Mouse (Mus musculus): ENCODE results near the gene Gripap1. TPM values are rescaled to one million over a fixed set of nuclear protein-coding genes. Genes with fewer than 3 reads are reported as not detected.

Gripap1 gene
- polyA plus RNA-seq, 1 experiment from 2014 or later: 41.8 TPM

DNA sequence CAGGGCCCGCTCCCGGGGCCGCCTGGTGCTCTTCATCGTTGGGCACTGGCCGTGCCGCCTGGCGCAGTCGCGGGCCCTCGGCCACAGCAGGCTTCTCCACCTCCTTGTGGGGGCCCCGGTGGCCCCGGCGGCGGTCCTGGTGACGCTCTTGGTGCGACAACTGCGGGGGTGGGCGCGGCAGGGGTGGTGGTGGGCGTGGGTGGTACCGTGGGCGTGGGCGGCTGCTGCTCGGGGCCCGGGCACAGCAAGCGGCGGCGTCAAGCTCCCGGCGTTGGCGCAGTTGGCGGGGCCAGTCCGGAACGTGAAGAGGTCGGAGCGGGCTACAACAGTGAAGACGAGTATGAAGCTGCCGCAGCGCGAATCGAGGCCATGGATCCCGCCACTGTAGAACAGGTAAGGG is 52.8 kb downstream of the Gripap1 start:
- no peaks in the 10 kb centered on the region for H3K36me3 ChIP-seq (ENCODE audit: control insufficient read depth, insufficient read depth, low read length)
- peak overlapping the region; percentile 72 for H3K9ac ChIP-seq (replicated peaks; ENCODE audit: low read depth, low read length)
- peak overlapping the region; percentile 66 for H3K27ac ChIP-seq (ENCODE audit: low read length)
- no peaks in the 10 kb centered on the region for H3K9me3 ChIP-seq (ENCODE audit: control insufficient read depth, low read depth, low read length)
- ATAC-seq (ENCODE audit: insufficient number of reproducible peaks, insufficient read depth, low FRiP score, low read depth): no peak
- H3K4me2 ChIP-seq (replicated peaks; ENCODE audit: low read depth, low read length): peak overlapping the region; percentile 58
- no peaks in the 10 kb centered on the region for H3K4me1 ChIP-seq (ENCODE audit: control insufficient read depth, insufficient read depth, low read length)
- WGBS: 23% methylated on average over 41 of the region's 42 CpGs
- no peaks in the 10 kb centered on the region for H3K27me3 ChIP-seq (ENCODE audit: control insufficient read depth, insufficient read depth, low read length)
- peak overlapping the region; percentile 65 for H3K4me3 ChIP-seq (ENCODE audit: low read depth, low read length)

DNA sequence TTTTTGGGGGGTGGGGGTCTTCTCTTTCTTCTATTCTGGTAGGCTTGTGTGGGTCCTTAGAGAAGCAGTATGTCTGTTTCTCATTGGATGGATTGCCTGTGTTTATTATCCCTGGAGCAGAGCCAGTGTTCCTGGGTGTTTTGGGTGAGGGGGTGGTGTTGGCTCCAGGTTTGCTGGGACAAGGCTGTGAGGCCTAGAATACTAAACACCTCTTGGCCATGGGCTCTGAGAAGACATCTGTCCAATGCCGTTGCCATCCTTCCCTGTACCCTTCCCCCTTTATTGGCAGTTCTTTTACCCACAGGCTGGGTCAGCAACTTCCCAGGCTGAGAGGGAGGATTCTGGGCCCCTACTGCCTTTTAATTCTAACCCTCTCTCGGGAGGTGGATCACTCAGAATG is 58.3 kb downstream of the Gripap1 start:
- H3K9ac ChIP-seq (replicated peaks; ENCODE audit: low read depth, low read length): no peak overlapping the region
- H3K27me3 ChIP-seq (ENCODE audit: control insufficient read depth, insufficient read depth, low read length): no peaks in the 10 kb centered on the region
- H3K36me3 ChIP-seq (ENCODE audit: control insufficient read depth, insufficient read depth, low read length): 0 out of 2 replicates have a peak, but pooled peaks cover 2% of the 10 kb centered on the region
- H3K4me2 ChIP-seq (replicated peaks; ENCODE audit: low read depth, low read length): no peak overlapping the region
- no peak overlapping the region for H3K27ac ChIP-seq (ENCODE audit: low read length)
- no peaks in the 10 kb centered on the region for H3K9me3 ChIP-seq (ENCODE audit: control insufficient read depth, low read depth, low read length)
- 73% methylated on average over 2 of the region's 2 CpGs for WGBS
- no peak overlapping the region for H3K4me3 ChIP-seq (ENCODE audit: low read depth, low read length)
- no peak for ATAC-seq (ENCODE audit: insufficient number of reproducible peaks, insufficient read depth, low FRiP score, low read depth)
- H3K4me1 ChIP-seq (ENCODE audit: control insufficient read depth, insufficient read depth, low read length): no peaks in the 10 kb centered on the region

DNA sequence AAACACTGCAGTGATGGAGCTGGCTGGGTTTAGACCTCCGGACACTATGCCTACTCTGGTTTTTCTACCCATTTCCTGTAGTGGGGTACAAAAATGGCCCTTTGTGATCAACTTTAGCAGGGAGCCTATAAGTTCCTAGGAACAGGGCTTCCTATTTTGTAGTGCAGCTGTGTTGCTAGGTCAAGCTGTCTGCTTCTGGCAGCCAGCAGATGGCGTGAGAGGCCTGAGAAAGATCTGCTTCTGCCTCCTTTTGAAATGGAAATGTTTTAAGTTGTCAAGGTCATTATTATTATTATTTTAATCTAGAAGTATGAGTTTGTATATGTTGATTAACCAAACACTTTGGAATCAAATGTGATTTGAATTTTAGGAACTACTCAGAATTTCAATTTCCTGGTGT is 65.0 kb downstream of the Gripap1 start:
- Histone ChIP-seq H3K36me3 (ENCODE audit: control insufficient read depth, insufficient read depth, low read length) (0 out of 2 replicates have a peak, but pooled peaks cover 2% of the 10 kb centered on the region), H3K9ac (replicated peaks; ENCODE audit: low read depth, low read length) (no peak overlapping the region), H3K4me3 (ENCODE audit: low read depth, low read length) (no peak overlapping the region), H3K27me3 (ENCODE audit: control insufficient read depth, insufficient read depth, low read length) (no peaks in the 10 kb centered on the region), H3K9me3 (ENCODE audit: control insufficient read depth, low read depth, low read length) (no peaks in the 10 kb centered on the region), H3K4me2 (replicated peaks; ENCODE audit: low read depth, low read length) (no peak overlapping the region), H3K4me1 (ENCODE audit: control insufficient read depth, insufficient read depth, low read length) (no peaks in the 10 kb centered on the region), H3K27ac (ENCODE audit: low read length) (no peak overlapping the region)
- no peak for ATAC-seq (ENCODE audit: insufficient number of reproducible peaks, insufficient read depth, low FRiP score, low read depth)
- WGBS: 36% methylated on average over 2 of the region's 2 CpGs

DNA sequence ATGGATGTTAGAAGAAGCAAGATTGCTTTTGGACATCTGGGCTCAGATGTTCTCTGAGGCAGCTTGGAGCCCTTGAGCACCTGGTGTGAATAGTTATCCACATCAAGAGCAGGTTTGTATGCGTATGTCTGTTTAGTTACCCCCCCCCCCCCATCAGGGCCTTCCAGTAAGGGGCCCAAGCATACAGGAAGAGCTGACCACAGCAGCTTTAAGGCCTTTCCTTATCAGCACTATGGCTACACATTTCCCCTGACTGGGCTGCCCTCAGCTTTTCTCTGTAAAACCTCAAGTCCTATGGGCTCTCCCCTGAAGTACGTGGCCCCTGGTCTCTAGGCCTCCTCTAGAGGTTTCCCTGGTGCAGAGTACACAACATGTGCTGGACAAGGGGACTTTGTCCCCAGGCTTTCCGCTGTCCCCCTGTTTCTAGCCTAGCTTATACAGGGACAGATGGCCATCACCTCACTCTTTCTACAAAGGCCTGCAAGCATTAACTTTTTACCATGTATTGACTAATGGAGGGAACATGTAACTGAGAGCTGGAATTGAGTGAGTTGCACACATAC is 69.7 kb downstream of the Gripap1 start:
- no peaks in the 10 kb centered on the region for H3K4me1 ChIP-seq (ENCODE audit: control insufficient read depth, insufficient read depth, low read length)
- no peak overlapping the region for H3K4me2 ChIP-seq (replicated peaks; ENCODE audit: low read depth, low read length)
- 80% methylated on average over 3 of the region's 3 CpGs for WGBS
- no peaks in the 10 kb centered on the region for H3K27me3 ChIP-seq (ENCODE audit: control insufficient read depth, insufficient read depth, low read length)
- H3K36me3 ChIP-seq (ENCODE audit: control insufficient read depth, insufficient read depth, low read length): no peaks in the 10 kb centered on the region
- no peak overlapping the region for H3K27ac ChIP-seq (ENCODE audit: low read length)
- no peak overlapping the region for H3K4me3 ChIP-seq (ENCODE audit: low read depth, low read length)
- no peak for ATAC-seq (ENCODE audit: insufficient number of reproducible peaks, insufficient read depth, low FRiP score, low read depth)
- H3K9me3 ChIP-seq (ENCODE audit: control insufficient read depth, low read depth, low read length): no peaks in the 10 kb centered on the region
- no peak overlapping the region for H3K9ac ChIP-seq (replicated peaks; ENCODE audit: low read depth, low read length)

DNA sequence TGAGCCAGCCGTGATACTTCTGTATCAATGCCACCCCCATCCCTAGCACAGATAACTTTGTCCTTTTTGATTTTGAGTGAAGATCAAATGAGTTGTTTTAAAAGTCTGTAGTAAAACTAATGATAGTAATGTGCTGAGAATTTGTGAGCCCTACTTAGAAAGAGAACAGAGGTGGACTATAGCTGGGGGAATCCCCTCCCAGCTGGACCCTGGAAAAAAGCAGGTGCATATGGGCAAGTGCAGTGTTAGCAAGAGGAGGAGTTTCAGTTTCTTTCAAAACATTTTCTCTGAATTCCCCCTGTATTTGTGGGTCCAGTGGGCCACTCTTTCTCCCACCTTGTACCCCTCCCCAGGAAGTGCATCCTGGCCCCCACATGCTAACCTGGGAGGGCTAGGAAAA is 73.6 kb downstream of the Gripap1 start:
- H3K36me3 ChIP-seq (ENCODE audit: control insufficient read depth, insufficient read depth, low read length): peaks cover 6% of the 10 kb centered on the region
- no peak overlapping the region for H3K27ac ChIP-seq (ENCODE audit: low read length)
- no peak overlapping the region for H3K9ac ChIP-seq (replicated peaks; ENCODE audit: low read depth, low read length)
- no peaks in the 10 kb centered on the region for H3K4me1 ChIP-seq (ENCODE audit: control insufficient read depth, insufficient read depth, low read length)
- no peak overlapping the region for H3K4me3 ChIP-seq (ENCODE audit: low read depth, low read length)
- H3K9me3 ChIP-seq (ENCODE audit: control insufficient read depth, low read depth, low read length): no peaks in the 10 kb centered on the region
- no peak for ATAC-seq (ENCODE audit: insufficient number of reproducible peaks, insufficient read depth, low FRiP score, low read depth)
- H3K27me3 ChIP-seq (ENCODE audit: control insufficient read depth, insufficient read depth, low read length): no peaks in the 10 kb centered on the region
- H3K4me2 ChIP-seq (replicated peaks; ENCODE audit: low read depth, low read length): no peak overlapping the region
- WGBS: 83% methylated on average over 1 of the region's 1 CpGs

DNA sequence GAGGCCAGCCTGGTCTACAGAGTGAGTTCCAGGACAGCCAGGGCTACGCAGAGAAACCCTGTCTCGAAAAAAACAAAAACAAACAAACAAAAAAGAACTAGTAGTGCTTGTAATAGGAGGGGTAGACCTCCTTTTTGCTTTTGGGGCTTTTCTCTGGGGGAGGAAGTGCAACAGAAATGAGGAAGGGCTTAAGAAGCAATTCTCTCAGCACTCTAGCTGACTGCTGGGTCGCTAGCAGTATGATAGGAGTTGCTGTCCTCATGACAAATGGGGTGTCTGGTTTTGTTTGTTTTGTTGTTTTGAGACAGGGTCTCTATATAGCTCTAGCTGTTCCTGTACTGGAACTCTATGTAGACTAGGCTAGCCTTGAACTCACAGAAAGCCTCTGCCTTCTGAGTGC is 75.0 kb downstream of the Gripap1 start:
- Histone ChIP-seq H3K36me3 (ENCODE audit: control insufficient read depth, insufficient read depth, low read length) (peaks cover 6% of the 10 kb centered on the region), H3K4me1 (ENCODE audit: control insufficient read depth, insufficient read depth, low read length) (no peaks in the 10 kb centered on the region), H3K9ac (replicated peaks; ENCODE audit: low read depth, low read length) (no peak overlapping the region), H3K9me3 (ENCODE audit: control insufficient read depth, low read depth, low read length) (no peaks in the 10 kb centered on the region), H3K4me2 (replicated peaks; ENCODE audit: low read depth, low read length) (no peak overlapping the region), H3K4me3 (ENCODE audit: low read depth, low read length) (no peak overlapping the region), H3K27me3 (ENCODE audit: control insufficient read depth, insufficient read depth, low read length) (no peaks in the 10 kb centered on the region), H3K27ac (ENCODE audit: low read length) (no peak overlapping the region)
- WGBS: 76% methylated on average over 3 of the region's 3 CpGs
- ATAC-seq (ENCODE audit: insufficient number of reproducible peaks, insufficient read depth, low FRiP score, low read depth): no peak

DNA sequence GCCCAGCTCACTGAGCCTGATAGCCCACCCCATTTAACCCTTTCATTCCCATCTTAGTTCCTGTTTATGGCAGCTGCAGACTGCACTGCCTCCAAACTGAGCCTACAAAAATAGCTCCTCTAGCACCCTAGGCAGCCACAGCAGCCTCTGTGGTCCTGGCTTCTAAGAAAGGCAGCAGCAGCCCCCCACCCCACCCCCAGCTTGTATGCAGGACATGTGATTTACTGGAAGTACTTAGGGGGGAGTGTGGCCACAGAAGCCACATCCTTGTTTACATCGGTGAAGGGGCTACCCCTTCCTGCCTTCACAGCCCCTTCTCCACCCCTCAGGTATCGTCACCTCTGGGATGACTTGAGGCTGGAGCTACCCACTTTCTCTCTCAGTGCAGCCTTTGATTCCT is 75.8 kb downstream of the Gripap1 start:
- H3K27me3 ChIP-seq (ENCODE audit: control insufficient read depth, insufficient read depth, low read length): no peaks in the 10 kb centered on the region
- WGBS: 78% methylated on average over 2 of the region's 2 CpGs
- ATAC-seq (ENCODE audit: insufficient number of reproducible peaks, insufficient read depth, low FRiP score, low read depth): no peak

DNA sequence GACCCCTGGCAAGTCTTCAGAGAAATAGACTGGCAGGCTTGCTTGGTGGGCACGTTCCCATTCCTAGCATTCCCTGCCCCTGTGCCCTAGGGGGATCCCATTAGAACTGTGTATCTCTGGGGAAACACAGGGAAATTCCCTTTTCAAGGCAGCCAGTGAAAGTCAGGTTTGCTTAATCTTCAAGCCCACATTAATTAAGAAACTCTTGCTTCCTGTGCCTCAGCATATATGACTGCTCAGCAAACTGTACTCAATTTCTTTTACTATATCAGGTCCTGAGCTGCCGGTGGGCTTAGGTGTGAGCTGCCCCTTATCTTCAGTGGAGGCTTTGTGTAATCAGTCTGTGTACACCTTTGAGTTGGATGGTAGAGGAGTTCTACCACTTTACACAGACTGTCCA is 76.2 kb downstream of the Gripap1 start:
- Histone ChIP-seq H3K36me3 (ENCODE audit: control insufficient read depth, insufficient read depth, low read length) (peaks cover 6% of the 10 kb centered on the region), H3K9ac (replicated peaks; ENCODE audit: low read depth, low read length) (no peak overlapping the region), H3K4me2 (replicated peaks; ENCODE audit: low read depth, low read length) (no peak overlapping the region), H3K4me1 (ENCODE audit: control insufficient read depth, insufficient read depth, low read length) (no peaks in the 10 kb centered on the region), H3K27ac (ENCODE audit: low read length) (no peak overlapping the region), H3K4me3 (ENCODE audit: low read depth, low read length) (no peak overlapping the region), H3K27me3 (ENCODE audit: control insufficient read depth, insufficient read depth, low read length) (no peaks in the 10 kb centered on the region), H3K9me3 (ENCODE audit: control insufficient read depth, low read depth, low read length) (no peaks in the 10 kb centered on the region)
- WGBS: 49% methylated on average over 2 of the region's 2 CpGs
- ATAC-seq (ENCODE audit: insufficient number of reproducible peaks, insufficient read depth, low FRiP score, low read depth): peak; percentile 37; the same call in 1 of the 2 replicates

More for the DNA sequence above, 75.8 kb downstream of the Gripap1 start:
- H3K4me3 ChIP-seq (ENCODE audit: low read depth, low read length): no peak overlapping the region
- no peak overlapping the region for H3K27ac ChIP-seq (ENCODE audit: low read length)
- H3K36me3 ChIP-seq (ENCODE audit: control insufficient read depth, insufficient read depth, low read length): peaks cover 6% of the 10 kb centered on the region
- no peak overlapping the region for H3K4me2 ChIP-seq (replicated peaks; ENCODE audit: low read depth, low read length)
- no peaks in the 10 kb centered on the region for H3K9me3 ChIP-seq (ENCODE audit: control insufficient read depth, low read depth, low read length)
- H3K4me1 ChIP-seq (ENCODE audit: control insufficient read depth, insufficient read depth, low read length): no peaks in the 10 kb centered on the region
- no peak overlapping the region for H3K9ac ChIP-seq (replicated peaks; ENCODE audit: low read depth, low read length)

DNA sequence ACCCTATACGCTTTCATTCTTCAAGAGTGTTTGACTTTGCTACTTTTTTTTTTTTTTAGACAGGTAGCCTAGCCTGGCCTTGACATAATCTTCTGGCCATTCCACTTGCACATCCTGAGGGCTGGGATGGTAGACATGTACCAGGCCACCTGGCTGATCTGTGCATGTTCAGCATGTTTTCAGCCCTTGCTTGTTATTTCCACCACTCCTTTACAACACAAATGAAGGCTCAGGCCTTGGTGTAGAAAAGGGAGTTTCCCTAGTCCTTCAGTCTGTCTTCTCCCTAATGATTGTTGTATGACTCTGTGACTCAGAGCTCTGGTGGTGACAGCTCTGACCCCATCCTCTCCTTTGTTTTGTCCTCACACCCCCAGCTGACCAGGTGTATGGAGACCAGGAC is 77.6 kb downstream of the Gripap1 start:
- no peaks in the 10 kb centered on the region for H3K27me3 ChIP-seq (ENCODE audit: control insufficient read depth, insufficient read depth, low read length)
- H3K9me3 ChIP-seq (ENCODE audit: control insufficient read depth, low read depth, low read length): no peaks in the 10 kb centered on the region
- H3K9ac ChIP-seq (replicated peaks; ENCODE audit: low read depth, low read length): no peak overlapping the region
- H3K36me3 ChIP-seq (ENCODE audit: control insufficient read depth, insufficient read depth, low read length): peaks cover 6% of the 10 kb centered on the region
- H3K27ac ChIP-seq (ENCODE audit: low read length): no peak overlapping the region
- no peak overlapping the region for H3K4me3 ChIP-seq (ENCODE audit: low read depth, low read length)
- H3K4me2 ChIP-seq (replicated peaks; ENCODE audit: low read depth, low read length): no peak overlapping the region
- no peak for ATAC-seq (ENCODE audit: insufficient number of reproducible peaks, insufficient read depth, low FRiP score, low read depth)
- H3K4me1 ChIP-seq (ENCODE audit: control insufficient read depth, insufficient read depth, low read length): no peaks in the 10 kb centered on the region
- 91% methylated on average over 1 of the region's 1 CpGs for WGBS
